In the genomic region with DNA sequence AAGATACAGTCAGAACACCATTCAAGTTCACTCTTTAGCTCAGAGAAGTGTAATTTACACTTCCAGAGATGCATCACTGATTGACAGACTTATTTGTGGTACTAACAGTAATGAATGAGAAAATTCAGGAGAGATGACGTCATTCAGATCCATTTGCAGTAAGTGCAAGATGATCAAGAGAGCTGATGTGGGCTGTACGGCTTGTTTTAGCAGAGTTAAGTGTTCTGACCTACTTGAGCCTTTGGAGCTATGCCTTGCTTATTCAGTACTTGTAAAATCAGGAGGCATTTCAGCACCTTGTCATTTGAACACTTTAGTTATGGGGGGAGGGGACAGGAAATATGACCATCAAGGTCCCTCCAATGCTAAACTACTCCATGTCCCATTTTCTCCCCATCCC, we compare ENCODE assay signal across 27 mouse cellular contexts.
DNase-seq lines count a peak whose midpoint lies in the region; ATAC-seq and TF ChIP-seq lines count a peak whose summit lies in the region.
"Had no signal": no experiment of that assay in that cellular context is flagged by ENCODE, and none has a peak within 500 bp of the region (broad histone marks: within the 10 kb centered on the region; RNA-seq: fewer than 3 reads in every experiment).

No protein-coding gene starts in this region.

- no peak overlapping the region for H3K9ac ChIP-seq in heart, embryonic 11.5 days (ENCODE audit: low read depth, low read length)
- H3K9ac ChIP-seq: embryonic facial prominence, embryonic 13.5 days; forebrain, embryonic 12.5 days; forebrain, embryonic 15.5 days; heart, embryonic 12.5 days; heart, embryonic 15.5 days; hindbrain, embryonic 13.5 days had no signal

- no peaks in the 10 kb centered on the region for H3K27me3 ChIP-seq in heart, embryonic 11.5 days (ENCODE audit: control insufficient read depth, insufficient read depth, low read length)
- H3K27me3 ChIP-seq: embryonic facial prominence, embryonic 13.5 days; forebrain, embryonic 12.5 days; forebrain, embryonic 15.5 days; heart, embryonic 12.5 days; heart, embryonic 15.5 days; hindbrain, embryonic 13.5 days had no signal

- no peak overlapping the region for H3K4me2 ChIP-seq in heart, embryonic 11.5 days
- H3K4me2 ChIP-seq: embryonic facial prominence, embryonic 13.5 days; forebrain, embryonic 12.5 days; forebrain, embryonic 15.5 days; heart, embryonic 12.5 days; heart, embryonic 15.5 days; hindbrain, embryonic 13.5 days had no signal

- no peaks in the 10 kb centered on the region for H3K4me1 ChIP-seq in heart, embryonic 11.5 days (ENCODE audit: control insufficient read depth, insufficient read depth, low read length)
- H3K4me1 ChIP-seq: embryonic facial prominence, embryonic 10.5 days; embryonic facial prominence, embryonic 13.5 days; forebrain, embryonic 12.5 days; forebrain, embryonic 15.5 days; heart, embryonic 12.5 days; hindbrain, embryonic 10.5 days; hindbrain, embryonic 13.5 days had no signal

- 46% methylated on average over 2 of the region's 2 CpGs for WGBS in heart, embryonic 11.5 days (ENCODE audit: insufficient replicate concordance)

- H3K9me3 ChIP-seq in heart, embryonic 11.5 days (replicated peaks; ENCODE audit: control insufficient read depth, low read length) = no peaks in the 10 kb centered on the region
- H3K9me3 ChIP-seq: embryonic facial prominence, embryonic 10.5 days; embryonic facial prominence, embryonic 13.5 days; forebrain, embryonic 12.5 days; forebrain, embryonic 15.5 days; heart, embryonic 12.5 days; heart, embryonic 15.5 days; hindbrain, embryonic 10.5 days; hindbrain, embryonic 13.5 days had no signal

- H3K36me3 ChIP-seq in heart, embryonic 11.5 days (ENCODE audit: control insufficient read depth, insufficient read depth, low read length) = no peaks in the 10 kb centered on the region
- H3K36me3 ChIP-seq: embryonic facial prominence, embryonic 10.5 days; embryonic facial prominence, embryonic 13.5 days; heart, embryonic 12.5 days; heart, embryonic 15.5 days; hindbrain, embryonic 10.5 days had no signal

- no peak for TF ChIP-seq CTCF in left cerebral cortex, adult 2 months (IDR thresholded peaks at IDR 0.05)

- peak; percentile 40 for DNase-seq in heart, adult 11 months
- no peak for DNase-seq in left cerebral cortex, adult 2 months (ENCODE audit: extremely low spot score in 1 of 2, low spot score in 2 of 2)
- no peak for DNase-seq in left cerebral cortex, adult 9 months (ENCODE audit: low spot score in 2 of 2)
- DNase-seq in lung, postnatal 10 days = peak; percentile 7
- no peak for DNase-seq in lung, postnatal 4 days
- peak; percentile 54 for DNase-seq in lung, postnatal 36 days
- no peak for DNase-seq in MN1 (ENCODE audit: low spot score)
- DNase-seq: adrenal gland, adult 2 months; adrenal gland, postnatal 14 days; cerebellum, adult 11-12 months; cerebellum, adult 8-10 months; cerebellum, postnatal 10 days; cerebellum, postnatal 36 days; embryo, embryonic 11 days; gastrocnemius, postnatal 25 days; heart, postnatal 36 days had no signal

- H3K4me3 ChIP-seq in heart, embryonic 11.5 days (ENCODE audit: low read depth, low read length) = no peak overlapping the region
- H3K4me3 ChIP-seq in left cerebral cortex, adult 2 months = no peak overlapping the region
- H3K4me3 ChIP-seq: embryonic facial prominence, embryonic 10.5 days; embryonic facial prominence, embryonic 13.5 days; erythroblast, embryonic 14.5 days; forebrain, embryonic 12.5 days; forebrain, embryonic 15.5 days; heart, embryonic 12.5 days; heart, embryonic 15.5 days; hindbrain, embryonic 10.5 days; hindbrain, embryonic 13.5 days had no signal

- intact Hi-C loops in left cerebral cortex, adult 2 months (cut with DNase I) = no loop called here

- ATAC-seq in heart, embryonic 11.5 days (replicated peaks; ENCODE audit: insufficient number of reproducible peaks, low FRiP score, low TSS enrichment) = no peak
- ATAC-seq: forebrain, embryonic 15.5 days; hindbrain, embryonic 16.5 days had no signal

- H3K27ac ChIP-seq in heart, embryonic 11.5 days (ENCODE audit: low read depth, low read length) = no peak overlapping the region
- peak overlapping the region; percentile 25; the same call in 1 of the 2 replicates for H3K27ac ChIP-seq in left cerebral cortex, adult 2 months
- H3K27ac ChIP-seq: embryonic facial prominence, embryonic 10.5 days; embryonic facial prominence, embryonic 13.5 days; forebrain, embryonic 12.5 days; forebrain, embryonic 15.5 days; heart, embryonic 15.5 days; hindbrain, embryonic 10.5 days; hindbrain, embryonic 13.5 days had no signal

Comparison
In these comparisons a context has a peak if more than half of its experiments do, and no peak if none do; other contexts are left out.
1. DNase-seq: peak in heart, adult 11 months (single experiment), lung, postnatal 10 days (single experiment) and lung, postnatal 36 days (single experiment); none in left cerebral cortex, adult 2 months (0 of 2), left cerebral cortex, adult 9 months (0 of 2), lung, postnatal 4 days (0 of 2) and MN1 (single experiment).